ENCODE assay signal across 7 mouse cellular contexts in the genomic region with DNA sequence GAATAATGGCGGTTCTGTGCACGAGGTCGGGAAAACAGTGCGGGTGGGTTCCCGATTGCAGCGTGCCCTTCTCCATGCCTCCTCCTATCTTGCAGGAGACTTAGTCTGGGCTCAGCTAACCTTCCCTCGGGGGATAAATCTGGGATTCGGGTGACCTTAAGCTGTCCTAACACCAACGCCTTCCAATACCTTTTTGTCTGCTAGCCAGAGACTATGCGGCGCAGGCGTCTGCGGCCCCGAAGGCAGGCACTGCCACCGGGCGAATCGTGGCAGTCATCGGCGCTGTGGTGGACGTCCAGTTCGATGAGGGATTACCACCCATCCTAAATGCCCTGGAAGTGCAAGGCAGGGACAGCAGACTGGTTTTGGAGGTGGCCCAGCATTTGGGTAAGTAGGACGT. TPM values are rescaled to one million over a fixed set of nuclear protein-coding genes. Genes with fewer than 3 reads are reported as not detected.
DNase-seq lines count a peak whose midpoint lies in the region; ATAC-seq and TF ChIP-seq lines count a peak whose summit lies in the region.

No protein-coding gene starts in this region.

- WGBS in lung, embryonic 15.5 days, result under 1% methylated on average over 22 of the region's 22 CpGs
- under 1% methylated on average over 22 of the region's 22 CpGs for WGBS in bone marrow, adult 2 months
- WGBS in embryonic facial prominence, embryonic 15.5 days, result under 1% methylated on average over 22 of the region's 22 CpGs
- WGBS in intestine, embryonic 14.5 days, result under 1% methylated on average over 22 of the region's 22 CpGs
- 3% methylated on average over 20 of the region's 22 CpGs for WGBS in macrophage (ENCODE audit: missing documents)
- under 1% methylated on average over 22 of the region's 22 CpGs for WGBS in stomach, postnatal 0 days

- no peaks in the 10 kb centered on the region for H3K9me3 ChIP-seq in lung, embryonic 15.5 days
- no peaks in the 10 kb centered on the region for H3K9me3 ChIP-seq in embryonic facial prominence, embryonic 15.5 days (replicated peaks)
- no peaks in the 10 kb centered on the region for H3K9me3 ChIP-seq in intestine, embryonic 14.5 days (ENCODE audit: control insufficient read depth, low read length)
- no peaks in the 10 kb centered on the region for H3K9me3 ChIP-seq in stomach, postnatal 0 days (ENCODE audit: control insufficient read depth, low read length)

- TF ChIP-seq POLR2A in bone marrow, adult 2 months (IDR thresholded peaks at IDR 0.05; ENCODE audit: borderline replicate concordance, control insufficient read depth, low read depth, low read length), result no peak

- peak overlapping the region; percentile 73 for H3K4me2 ChIP-seq in lung, embryonic 15.5 days
- H3K4me2 ChIP-seq in embryonic facial prominence, embryonic 15.5 days (replicated peaks), result peak overlapping the region; percentile 80
- peak overlapping the region; percentile 94 for H3K4me2 ChIP-seq in intestine, embryonic 14.5 days (ENCODE audit: low read length)
- H3K4me2 ChIP-seq in stomach, postnatal 0 days (replicated peaks; ENCODE audit: low read depth), result peak overlapping the region; percentile 81

- peak overlapping the region; percentile 92 for H3K9ac ChIP-seq in lung, embryonic 15.5 days
- H3K9ac ChIP-seq in embryonic facial prominence, embryonic 15.5 days, result peak overlapping the region; percentile 95
- H3K9ac ChIP-seq in intestine, embryonic 14.5 days (ENCODE audit: low read length), result peak overlapping the region; percentile 99
- peak overlapping the region; percentile 98 for H3K9ac ChIP-seq in stomach, postnatal 0 days (ENCODE audit: low read length)

- H3K27me3 ChIP-seq in lung, embryonic 15.5 days, result no peaks in the 10 kb centered on the region
- H3K27me3 ChIP-seq in embryonic facial prominence, embryonic 15.5 days, result no peaks in the 10 kb centered on the region
- H3K27me3 ChIP-seq in intestine, embryonic 14.5 days (replicated peaks; ENCODE audit: control insufficient read depth, insufficient read depth, low read length), result no peaks in the 10 kb centered on the region
- H3K27me3 ChIP-seq in stomach, postnatal 0 days (ENCODE audit: control insufficient read depth, insufficient read depth, low read length), result no peaks in the 10 kb centered on the region

- peak overlapping the region; percentile 76 for H3K4me3 ChIP-seq in lung, embryonic 15.5 days
- H3K4me3 ChIP-seq in bone marrow, adult 2 months (replicated peaks; ENCODE audit: control insufficient read depth, low read depth, low read length), result peak overlapping the region; percentile 96
- peak overlapping the region; percentile 69 for H3K4me3 ChIP-seq in embryonic facial prominence, embryonic 15.5 days (replicated peaks)
- peak overlapping the region; percentile 100 for H3K4me3 ChIP-seq in intestine, embryonic 14.5 days (ENCODE audit: low read depth, low read length)
- H3K4me3 ChIP-seq in macrophage (ENCODE audit: inconsistent target), result peak overlapping the region; percentile 94
- H3K4me3 ChIP-seq in stomach, postnatal 0 days (ENCODE audit: low read depth, low read length), result peak overlapping the region; percentile 93

- H3K79me2 ChIP-seq in macrophage (ENCODE audit: inconsistent target), result peaks cover 48% of the 10 kb centered on the region

- peaks cover 24% of the 10 kb centered on the region for H3K4me1 ChIP-seq in lung, embryonic 15.5 days
- no peaks in the 10 kb centered on the region; the same call in 1 of the 2 replicates for H3K4me1 ChIP-seq in bone marrow, adult 2 months (ENCODE audit: control insufficient read depth, insufficient read depth, low read length)
- H3K4me1 ChIP-seq in embryonic facial prominence, embryonic 15.5 days, result peaks cover 23% of the 10 kb centered on the region
- H3K4me1 ChIP-seq in intestine, embryonic 14.5 days (replicated peaks; ENCODE audit: control insufficient read depth, insufficient read depth, low read length), result peaks cover 13% of the 10 kb centered on the region; the same call in 1 of the 2 replicates
- H3K4me1 ChIP-seq in stomach, postnatal 0 days (replicated peaks; ENCODE audit: control insufficient read depth, insufficient read depth), result no peaks in the 10 kb centered on the region

- no peak for TF ChIP-seq CTCF in bone marrow, adult 2 months (IDR thresholded peaks at IDR 0.05; ENCODE audit: control insufficient read depth, insufficient read depth, low read length)
- no peak for TF ChIP-seq CTCF in stomach, postnatal 0 days (IDR thresholded peaks at IDR 0.05; ENCODE audit: low read depth)

- no peak for DNase-seq in lung, adult 18-20 months
- no peak for DNase-seq in intestine, embryonic 14.5 days (ENCODE audit: low spot score)
- DNase-seq in stomach, postnatal 0 days (ENCODE audit: low spot score), result no peak

- peaks cover 40% of the 10 kb centered on the region for H3K36me3 ChIP-seq in lung, embryonic 15.5 days
- H3K36me3 ChIP-seq in embryonic facial prominence, embryonic 15.5 days, result peaks cover 46% of the 10 kb centered on the region
- H3K36me3 ChIP-seq in intestine, embryonic 14.5 days (ENCODE audit: control insufficient read depth, insufficient read depth, low read length), result peaks cover 46% of the 10 kb centered on the region
- H3K36me3 ChIP-seq in macrophage (ENCODE audit: inconsistent target), result peaks cover 38% of the 10 kb centered on the region
- peaks cover 23% of the 10 kb centered on the region for H3K36me3 ChIP-seq in stomach, postnatal 0 days (ENCODE audit: control insufficient read depth, insufficient read depth, low read length)

- peak overlapping the region; percentile 60 for H3K27ac ChIP-seq in lung, embryonic 15.5 days
- H3K27ac ChIP-seq in bone marrow, adult 2 months (ENCODE audit: control insufficient read depth, insufficient read depth, low read depth, low read length, poor library complexity), result peak overlapping the region; percentile 83
- peak overlapping the region; percentile 77 for H3K27ac ChIP-seq in embryonic facial prominence, embryonic 15.5 days (replicated peaks)
- H3K27ac ChIP-seq in intestine, embryonic 14.5 days (ENCODE audit: low read depth), result peak overlapping the region; percentile 87
- H3K27ac ChIP-seq in macrophage, result peak overlapping the region; percentile 84
- peak overlapping the region; percentile 94 for H3K27ac ChIP-seq in stomach, postnatal 0 days (replicated peaks)

- no peak for TF ChIP-seq EP300 in stomach, postnatal 0 days (optimal IDR thresholded peaks at IDR 0.05)

- no peak for ATAC-seq in lung, embryonic 15.5 days (ENCODE audit: borderline replicate concordance, extremely low read depth, low FRiP score, low TSS enrichment)
- no peak for ATAC-seq in embryonic facial prominence, embryonic 15.5 days (ENCODE audit: insufficient number of reproducible peaks, low FRiP score, low TSS enrichment, low read depth)
- ATAC-seq in intestine, embryonic 14.5 days (replicated peaks; ENCODE audit: low FRiP score, low TSS enrichment, low read depth), result no peak
- no peak for ATAC-seq in stomach, postnatal 0 days (ENCODE audit: low FRiP score, low TSS enrichment)

RNA-seq across cellular contexts. Expression of a gene that starts 0.6 kb away (rescaled TPM):
- polyA plus RNA-seq in lung, embryonic 15.5 days (2015; fragmentation: Nextera tagmentation; extraction: Ambion mirVana), result 2,263 and 2,267 TPM in 2 replicates
- 369 and 567 TPM in 2 replicates for polyA plus RNA-seq in bone marrow, adult 2 months (2011; ENCODE audit: insufficient read depth, insufficient read length, low replicate concordance, missing spikeins)
- 1,910 and 2,016 TPM in 2 replicates for polyA plus RNA-seq in embryonic facial prominence, embryonic 15.5 days (2015; fragmentation: Nextera tagmentation; extraction: Ambion mirVana)
- 2,618 and 2,654 TPM in 2 replicates for polyA plus RNA-seq in intestine, embryonic 14.5 days (2014; fragmentation: Nextera tagmentation; extraction: Ambion mirVana)
- 100 to 1,000 TPM; 115 to 422 (median 284) TPM for total RNA-seq in macrophage (2018; cell fraction: chromatin; rRNA removed)
- total RNA-seq in macrophage (2018; cell fraction: cytosol; rRNA removed), result 100 to 1,000 TPM; 573 to 964 (median 692) TPM
- 100 to 1,000 TPM; 137 to 411 (median 296) TPM for total RNA-seq in macrophage (2018; cell fraction: nucleus; rRNA removed)
- 455 to 1,015 TPM (median 549 TPM) in 3 replicates for polyA plus RNA-seq in macrophage (2018)
- 2,044 and 2,075 TPM in 2 replicates for polyA plus RNA-seq in stomach, postnatal 0 days (2015; fragmentation: Nextera tagmentation; extraction: Ambion mirVana)

RNA-seq across cellular contexts. Expression of a gene that starts 7.7 kb away (rescaled TPM):
- 10.6 and 11.0 TPM in 2 replicates for polyA plus RNA-seq in lung, embryonic 15.5 days (2015; fragmentation: Nextera tagmentation; extraction: Ambion mirVana)
- 31.8 and 64.0 TPM in 2 replicates for polyA plus RNA-seq in bone marrow, adult 2 months (2011; ENCODE audit: insufficient read depth, insufficient read length, low replicate concordance, missing spikeins)
- 11.0 and 12.2 TPM in 2 replicates for polyA plus RNA-seq in embryonic facial prominence, embryonic 15.5 days (2015; fragmentation: Nextera tagmentation; extraction: Ambion mirVana)
- 23.7 and 26.2 TPM in 2 replicates for polyA plus RNA-seq in intestine, embryonic 14.5 days (2014; fragmentation: Nextera tagmentation; extraction: Ambion mirVana)
- 100 to 1,000 TPM in 21 of 26 experiments, 10 to 100 TPM in 5; 64.2 to 241 (median 179) TPM for total RNA-seq in macrophage (2018; cell fraction: chromatin; rRNA removed)
- total RNA-seq in macrophage (2018; cell fraction: cytosol; rRNA removed), result 10 to 100 TPM; 23.9 to 57.1 (median 44.1) TPM
- 100 to 1,000 TPM in 15 of 26 experiments, 10 to 100 TPM in 11; 54.2 to 152 (median 102) TPM for total RNA-seq in macrophage (2018; cell fraction: nucleus; rRNA removed)
- polyA plus RNA-seq in macrophage (2018), result 20.2 to 33.8 TPM (median 31.2 TPM) in 3 replicates
- 5.5 and 7.9 TPM in 2 replicates for polyA plus RNA-seq in stomach, postnatal 0 days (2015; fragmentation: Nextera tagmentation; extraction: Ambion mirVana)

RNA-seq across cellular contexts. Expression of a gene that starts 24.9 kb away (rescaled TPM):
- 550 and 564 TPM in 2 replicates for polyA plus RNA-seq in lung, embryonic 15.5 days (2015; fragmentation: Nextera tagmentation; extraction: Ambion mirVana)
- 102 and 168 TPM in 2 replicates for polyA plus RNA-seq in bone marrow, adult 2 months (2011; ENCODE audit: insufficient read depth, insufficient read length, low replicate concordance, missing spikeins)
- 453 and 461 TPM in 2 replicates for polyA plus RNA-seq in embryonic facial prominence, embryonic 15.5 days (2015; fragmentation: Nextera tagmentation; extraction: Ambion mirVana)
- 465 and 489 TPM in 2 replicates for polyA plus RNA-seq in intestine, embryonic 14.5 days (2014; fragmentation: Nextera tagmentation; extraction: Ambion mirVana)
- total RNA-seq in macrophage (2018; cell fraction: chromatin; rRNA removed), result 10 to 100 TPM; 20.4 to 59.5 (median 32.0) TPM
- total RNA-seq in macrophage (2018; cell fraction: cytosol; rRNA removed), result 100 to 1,000 TPM; 104 to 143 (median 120) TPM
- total RNA-seq in macrophage (2018; cell fraction: nucleus; rRNA removed), result 10 to 100 TPM; 32.1 to 91.0 (median 51.0) TPM
- polyA plus RNA-seq in macrophage (2018), result 66.7 to 167 TPM (median 80.1 TPM) in 3 replicates
- polyA plus RNA-seq in stomach, postnatal 0 days (2015; fragmentation: Nextera tagmentation; extraction: Ambion mirVana), result 297 and 316 TPM in 2 replicates

RNA-seq across cellular contexts. Expression of a gene that starts 48.3 kb away (rescaled TPM):
- polyA plus RNA-seq in lung, embryonic 15.5 days (2015; fragmentation: Nextera tagmentation; extraction: Ambion mirVana), result 728 and 741 TPM in 2 replicates
- polyA plus RNA-seq in bone marrow, adult 2 months (2011; ENCODE audit: insufficient read depth, insufficient read length, low replicate concordance, missing spikeins), result 429 and 585 TPM in 2 replicates
- 690 and 754 TPM in 2 replicates for polyA plus RNA-seq in embryonic facial prominence, embryonic 15.5 days (2015; fragmentation: Nextera tagmentation; extraction: Ambion mirVana)
- polyA plus RNA-seq in intestine, embryonic 14.5 days (2014; fragmentation: Nextera tagmentation; extraction: Ambion mirVana), result 929 and 986 TPM in 2 replicates
- 100 to 1,000 TPM in 1 of 26 experiments, 10 to 100 TPM in 25; 30.8 to 141 (median 53.1) TPM for total RNA-seq in macrophage (2018; cell fraction: chromatin; rRNA removed)
- total RNA-seq in macrophage (2018; cell fraction: cytosol; rRNA removed), result 100 to 1,000 TPM; 284 to 845 (median 449) TPM
- total RNA-seq in macrophage (2018; cell fraction: nucleus; rRNA removed), result 100 to 1,000 TPM in 5 of 26 experiments, 10 to 100 TPM in 21; 51.7 to 128 (median 91.8) TPM
- 676 to 712 TPM (median 694 TPM) in 3 replicates for polyA plus RNA-seq in macrophage (2018)
- polyA plus RNA-seq in stomach, postnatal 0 days (2015; fragmentation: Nextera tagmentation; extraction: Ambion mirVana), result 618 and 628 TPM in 2 replicates
